Mouse (Mus musculus) midbrain, embryonic 13.5 days (tissue): Measurements from ENCODE around the gene Hdgfl3. TPM values are rescaled to one million over a fixed set of nuclear protein-coding genes. Genes with fewer than 3 reads are reported as not detected.
"Not testable (repeated sequence)": the region's sequence is repeated elsewhere in the genome, so short reads cannot be mapped to it uniquely, and the experiment has no call there.

Experiments used
- ATAC-seq: fragments of 200-750 bp; cut with Nextera tagmentation; 2 replicates; pipeline ENCODE4 v1.8.0; 2017; ENCODE audit warnings: mild to moderate bottlenecking, moderate TSS enrichment, moderate library complexity
- H3K27ac ChIP-seq: fragments of 300-500 bp; sonication (generic); 2 replicates; pipeline ENCODE4 v1.5.1; 2015; ENCODE audit warnings: inconsistent platforms, mild to moderate bottlenecking, moderate library complexity
- H3K27me3 ChIP-seq: fragments of 300-500 bp; sonication (generic); 2 replicates; pipeline ENCODE4 v1.6.1; 2015; ENCODE audit warnings: mild to moderate bottlenecking, inconsistent platforms
- H3K36me3 ChIP-seq: fragments of 300-500 bp; sonication (generic); 2 replicates; pipeline ENCODE4 v1.6.1; 2015; ENCODE audit warnings: mild to moderate bottlenecking, inconsistent platforms
- H3K4me1 ChIP-seq: fragments of 300-500 bp; sonication (generic); replicated peaks from 2 replicates; pipeline ENCODE4 v1.6.1; 2015; ENCODE audit warnings: inconsistent platforms
- H3K4me2 ChIP-seq: fragments of 300-500 bp; sonication (generic); replicated peaks from 2 replicates; pipeline ENCODE4 v1.6.1; 2015; ENCODE audit warnings: moderate library complexity, mild to moderate bottlenecking, inconsistent platforms
- H3K4me3 ChIP-seq: fragments of 300-500 bp; sonication (generic); replicated peaks from 2 replicates; pipeline ENCODE4 v1.5.1; 2015; ENCODE audit warnings: mild to moderate bottlenecking, inconsistent platforms
- H3K9ac ChIP-seq: fragments of 300-500 bp; sonication (generic); replicated peaks from 2 replicates; pipeline ENCODE4 v1.6.1; 2015; ENCODE audit warnings: mild to moderate bottlenecking, inconsistent platforms
- H3K9me3 ChIP-seq: fragments of 300-500 bp; sonication (generic); 2 replicates; pipeline ENCODE4 v1.6.1; 2016; ENCODE audit warnings: mild to moderate bottlenecking, inconsistent platforms
- WGBS: fragments of 180-500 bp; shearing (Covaris S2); methylation state at CpG from one replicate; pipeline ENCODE4 v1.1.7; 2015; 5-methylcytosine and 5-hydroxymethylcytosine counted together
- polyA plus RNA-seq: library from polyadenylated mRNA; unstranded; fragments of >200 nt; fragmentation: Nextera tagmentation; extraction: Ambion mirVana; gene quantifications from 2 replicates; pipeline ENCODE4 v1.2.1, GENCODE M21; 2015

Gene Hdgfl3
- polyA plus RNA-seq, 1 experiment from 2014 or later, result 65.7 TPM

- Histone ChIP-seq H3K9me3 (no peaks in the 10 kb centered on the region), H3K27ac (no peak overlapping the region), H3K36me3 (no peaks in the 10 kb centered on the region), H3K9ac (no peak overlapping the region), H3K27me3 (no peaks in the 10 kb centered on the region), H3K4me1 (no peaks in the 10 kb centered on the region), H3K4me2 (no peak overlapping the region), H3K4me3 (no peak overlapping the region)
- no peak for ATAC-seq
- WGBS, result 74% methylated on average over 6 of the region's 6 CpGs
These were observed 94.5 kb downstream of the Hdgfl3 start for GRCm38 (mm10) chr7:81839746-81840145.

DNA sequence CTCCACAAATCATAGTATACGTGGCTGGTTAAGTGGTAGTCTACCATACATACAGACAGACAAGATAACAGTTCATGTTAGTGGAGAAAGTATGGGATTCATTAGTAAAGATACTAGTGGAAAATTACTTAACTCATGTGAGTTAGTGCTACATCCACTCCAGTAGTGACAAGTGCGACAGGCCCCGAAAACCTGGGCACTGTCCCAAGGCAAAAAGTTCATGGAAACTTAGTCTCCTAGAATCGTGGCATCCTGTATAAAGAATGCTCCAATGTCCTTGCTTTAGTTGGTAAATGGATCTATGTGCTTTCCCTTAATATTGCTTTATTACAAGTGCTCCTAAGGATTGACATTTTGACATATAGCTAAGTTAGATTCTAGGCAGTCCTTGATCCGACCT is 96.5 kb downstream of the Hdgfl3 start:
- H3K4me1 ChIP-seq, H3K36me3 ChIP-seq, H3K27ac ChIP-seq, H3K4me3 ChIP-seq, H3K9ac ChIP-seq, ATAC-seq, H3K9me3 ChIP-seq, H3K4me2 ChIP-seq, H3K27me3 ChIP-seq: not testable (repeated sequence)
- WGBS, result 91% methylated on average over 5 of the region's 5 CpGs

GRCm38 (mm10) chr7:81835430-81835829 is 98.8 kb downstream of the Hdgfl3 start:
- WGBS, result 90% methylated on average over 5 of the region's 5 CpGs
- Histone ChIP-seq H3K27ac (no peak overlapping the region), H3K4me2 (no peak overlapping the region), H3K9me3 (no peaks in the 10 kb centered on the region), H3K36me3 (no peaks in the 10 kb centered on the region), H3K9ac (no peak overlapping the region), H3K4me3 (no peak overlapping the region), H3K4me1 (no peaks in the 10 kb centered on the region), H3K27me3 (no peaks in the 10 kb centered on the region)
- no peak for ATAC-seq

- ATAC-seq, result no peak
- no peak overlapping the region for H3K4me2 ChIP-seq
- H3K36me3 ChIP-seq, result no peaks in the 10 kb centered on the region
- no peak overlapping the region for H3K9ac ChIP-seq
- no peaks in the 10 kb centered on the region for H3K27me3 ChIP-seq
- no peak overlapping the region for H3K27ac ChIP-seq
- H3K9me3 ChIP-seq, result no peaks in the 10 kb centered on the region
- H3K4me3 ChIP-seq, result no peak overlapping the region
- H3K4me1 ChIP-seq, result peaks cover 3% of the 10 kb centered on the region; the same call in 1 of the 2 replicates
These were observed 99.4 kb downstream of the Hdgfl3 start for GRCm38 (mm10) chr7:81834847-81835246.

Other genes with a start within 250 kb of the Hdgfl3 start
- 15.4 and 16.4 TPM in 2 replicates for gene Homer2, start 226.9 kb downstream of the Hdgfl3 start, polyA plus RNA-seq
- gene Ramac, start 171.5 kb downstream of the Hdgfl3 start, polyA plus RNA-seq, result 152 and 167 TPM in 2 replicates
- gene 3110040N11Rik, start 145.0 kb downstream of the Hdgfl3 start, polyA plus RNA-seq, result 51.3 and 55.1 TPM in 2 replicates
- 90.1 and 93.6 TPM in 2 replicates for gene Btbd1, start 105.0 kb downstream of the Hdgfl3 start, polyA plus RNA-seq
- not detected in 2 replicates for gene Gm10160, start 78.7 kb downstream of the Hdgfl3 start, polyA plus RNA-seq
- 8.1 and 9.8 TPM in 2 replicates for gene Tm6sf1, start 75.5 kb downstream of the Hdgfl3 start, polyA plus RNA-seq
- gene Bnc1, start 57.8 kb upstream of the Hdgfl3 start, polyA plus RNA-seq, result 0.05 TPM in 1 of 2 replicates, not detected in the other
- gene Sh3gl3, start 239.4 kb upstream of the Hdgfl3 start, polyA plus RNA-seq, result 44.8 and 47.9 TPM in 2 replicates